Mouse (Mus musculus): ENCODE measurements around the gene Cdk4.

Gene Cdk4

GRCm38 (mm10) chr10:127098514-127098913, 35.2 kb downstream of the Cdk4 start:
- DNase-seq (ENCODE audit: low read depth, low spot score), result no peak

GRCm38 (mm10) chr10:127099191-127099590, 35.9 kb downstream of the Cdk4 start:
- DNase-seq (ENCODE audit: low read depth, low spot score), result no peak

GRCm38 (mm10) chr10:127099868-127100267, 36.5 kb downstream of the Cdk4 start:
- DNase-seq (ENCODE audit: low read depth, low spot score), result no peak

DNA sequence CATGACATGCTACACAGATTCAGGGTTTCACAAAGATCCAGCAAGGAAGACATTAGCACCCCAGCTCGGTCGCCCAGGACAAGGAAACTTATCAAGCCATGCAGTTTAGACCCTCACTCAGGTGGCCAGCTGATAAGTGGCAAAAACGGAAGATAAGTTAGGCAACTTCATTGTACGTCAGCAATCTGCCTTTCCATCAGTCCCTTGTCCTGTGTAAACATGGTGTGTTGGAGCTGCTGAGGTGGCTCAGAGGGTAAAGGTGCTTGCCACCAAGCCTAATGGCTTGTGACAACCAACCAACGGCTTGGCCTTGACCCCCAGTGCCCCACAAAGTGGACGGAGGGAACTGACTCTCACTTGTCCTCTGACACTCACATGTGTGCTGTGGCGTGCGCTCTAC, 37.1 kb downstream of the Cdk4 start:
- DNase-seq (ENCODE audit: low read depth, low spot score), result no peak

DNA sequence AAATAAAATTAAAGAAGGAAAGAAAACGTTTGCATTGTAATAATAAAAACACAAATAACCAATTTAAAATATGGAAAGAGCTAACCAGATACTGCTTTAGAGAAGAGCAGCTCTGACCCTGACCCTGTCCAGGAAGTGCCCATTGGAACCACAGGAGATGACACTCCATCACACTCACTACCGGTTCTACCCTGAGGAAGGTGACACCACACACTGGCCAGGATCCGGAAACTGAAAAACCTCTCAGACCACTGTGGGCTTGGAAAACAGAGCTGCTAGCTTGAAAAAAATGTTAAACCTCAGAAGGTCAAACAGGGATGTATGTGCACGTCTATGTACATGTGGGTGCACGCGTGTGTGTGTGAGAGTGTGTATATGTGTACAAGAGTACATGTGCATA, 37.8 kb downstream of the Cdk4 start:
- no peak for DNase-seq (ENCODE audit: low read depth, low spot score)

DNA sequence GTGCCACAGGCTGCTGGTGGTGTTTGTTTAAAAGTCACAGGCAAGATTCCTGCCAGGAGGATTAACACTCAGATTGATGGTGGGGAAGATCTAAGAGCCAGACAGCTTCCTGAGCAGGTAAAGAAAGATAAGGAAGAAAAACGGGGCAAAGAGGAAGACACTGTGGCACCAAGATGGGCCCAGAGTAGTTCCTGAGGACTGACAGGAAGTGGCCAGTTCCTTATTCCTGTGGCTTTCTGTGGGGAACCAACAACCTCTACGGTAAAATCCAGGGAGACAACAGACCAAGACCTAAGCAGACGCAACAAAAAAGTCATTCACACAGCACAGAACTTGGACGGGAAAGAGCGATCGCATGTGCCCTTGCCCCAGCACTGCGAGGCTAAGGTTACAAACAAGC, 40.3 kb downstream of the Cdk4 start:
- no peak for DNase-seq (ENCODE audit: low read depth, low spot score)

- DNase-seq (ENCODE audit: low read depth, low spot score), result peak; percentile 86
Measured at GRCm38 (mm10) chr10:127107563-127108261, 44.4 kb downstream of the Cdk4 start.

DNA sequence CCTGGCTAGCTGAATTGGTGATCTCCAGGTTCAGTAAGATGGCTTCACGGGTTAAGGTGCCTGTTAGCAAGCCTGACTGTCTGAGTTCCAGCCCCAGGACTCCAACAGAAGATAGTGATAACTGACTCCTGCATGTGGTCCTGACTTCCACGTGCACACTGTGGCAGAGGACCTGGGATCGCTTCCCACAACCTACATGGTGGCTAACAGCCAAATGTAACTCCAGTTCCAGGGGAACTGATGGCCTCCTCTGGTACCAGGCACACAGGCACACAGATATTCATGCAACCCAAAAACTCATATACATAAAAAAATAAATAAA, 44.9 kb downstream of the Cdk4 start:
- DNase-seq (ENCODE audit: low read depth, low spot score), result no peak

DNA sequence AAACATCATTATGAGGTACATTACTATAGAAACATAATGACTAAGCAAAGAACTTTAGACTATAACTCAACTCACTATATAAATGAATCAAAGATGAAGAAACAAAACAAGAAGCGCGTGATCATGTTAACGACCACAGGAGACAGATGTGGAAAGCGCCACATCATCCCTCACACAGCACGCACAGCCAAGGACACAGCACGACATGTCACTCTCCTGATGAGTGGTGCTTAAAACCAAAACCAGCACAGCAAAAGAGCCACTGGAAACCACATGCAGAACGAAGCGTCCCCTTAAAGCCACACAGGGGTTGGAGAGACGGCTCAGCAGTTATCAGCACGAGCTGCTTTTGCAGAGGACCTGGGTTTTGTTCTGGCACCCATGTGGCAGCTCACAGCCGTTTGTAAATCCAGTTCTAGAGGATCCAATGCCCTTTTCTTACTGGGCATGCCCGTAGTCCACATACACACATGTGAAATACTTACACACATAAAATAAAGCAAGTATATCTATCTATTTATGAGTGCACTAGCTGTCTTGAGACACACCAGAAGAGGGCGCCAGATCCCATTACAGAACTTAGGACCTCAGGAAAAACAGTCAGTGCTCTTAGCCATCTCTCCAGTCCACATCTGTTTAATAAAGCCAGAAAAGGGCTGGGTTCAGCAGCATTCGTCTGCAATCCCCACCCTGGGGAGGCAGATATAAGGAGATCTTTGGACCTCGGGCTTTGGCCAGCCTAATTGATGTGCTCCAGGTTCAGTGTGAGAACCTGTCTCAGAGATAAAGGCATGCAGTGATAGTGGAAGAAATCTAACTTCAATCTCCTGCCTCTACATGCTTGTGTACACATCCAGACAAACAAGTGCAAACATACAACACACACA, 47.9 kb downstream of the Cdk4 start:
- DNase-seq (ENCODE audit: low read depth, low spot score), result peak; percentile 40

DNA sequence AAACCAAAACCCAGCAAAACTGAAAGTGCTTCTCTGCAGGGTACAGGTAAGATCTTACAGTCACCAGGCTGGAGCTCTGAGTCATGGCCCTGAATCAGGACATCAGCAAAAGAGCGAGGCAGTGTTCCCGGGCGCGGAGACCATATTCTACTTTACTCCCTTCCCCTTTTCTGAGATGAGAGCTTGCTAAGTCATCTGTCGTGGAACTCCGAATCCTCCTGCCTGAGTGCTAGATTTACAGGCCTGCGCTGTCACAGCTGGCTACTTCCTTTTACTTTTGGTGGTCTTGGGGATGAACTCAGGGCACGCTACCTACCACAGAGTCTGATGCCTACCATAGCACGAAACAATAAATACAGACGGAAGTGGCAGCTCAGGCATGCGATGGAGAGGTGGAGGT, 51.1 kb downstream of the Cdk4 start:
- no peak for DNase-seq (ENCODE audit: low read depth, low spot score)

DNA sequence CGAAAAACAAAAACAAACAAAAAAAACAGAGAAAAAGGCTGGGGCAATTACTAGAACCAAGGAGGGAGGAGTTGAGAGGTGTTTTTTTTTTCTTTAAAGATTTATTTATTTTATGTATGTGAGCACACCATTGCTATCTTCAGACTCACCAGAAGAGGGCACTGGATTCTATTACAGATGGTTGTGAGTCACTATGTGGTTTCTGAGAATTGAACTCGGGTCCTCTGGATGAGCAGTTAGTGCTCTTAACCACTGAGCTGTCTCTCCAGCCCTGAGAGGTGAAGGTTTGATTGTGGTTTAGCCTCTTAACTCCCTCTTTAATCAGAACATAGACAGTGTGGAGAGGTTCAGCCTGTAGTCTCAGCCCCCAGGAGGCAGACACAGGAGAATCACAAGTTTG, 51.7 kb downstream of the Cdk4 start:
- peak; percentile 67 for DNase-seq (ENCODE audit: low read depth, low spot score)
